Mouse (Mus musculus) liver, adult 2 months (tissue): ENCODE measurements around the gene Rhbg.

Experiments
- CTCF ChIP-seq: fragments of 200-500 bp; IDR thresholded peaks from 2 replicates; pipeline ENCODE4 v1.5.1; 2011; ENCODE audit warnings: low read depth, low read length, control low read depth
- POLR2A ChIP-seq: fragments of 200-500 bp; IDR thresholded peaks from 2 replicates; pipeline ENCODE4 v1.6.1; 2011; ENCODE audit warnings: low read length, control low read depth; ENCODE audit not compliant: insufficient read depth; ENCODE audit errors: extremely low read depth

- no peak for TF ChIP-seq CTCF
- TF ChIP-seq POLR2A, result no peak
Observed at GRCm38 (mm10) chr3:88287110-88287509, 32.6 kb upstream of the Rhbg start, which contains the start of gene Gm38392.
